Mouse (Mus musculus) lung, adult 2 months (tissue): ENCODE data around the gene Asgr2.

Experiments used
- CTCF ChIP-seq: fragments of 200-500 bp; IDR thresholded peaks from 2 replicates; pipeline ENCODE4 v1.5.1; 2011; ENCODE audit warnings: mild to moderate bottlenecking, low read length, control low read depth; ENCODE audit not compliant: insufficient read depth
- POLR2A ChIP-seq: fragments of 200-500 bp; IDR thresholded peaks from 2 replicates; pipeline ENCODE4 v1.6.1; 2011; ENCODE audit warnings: low read depth, mild to moderate bottlenecking, control low read depth, low read length, borderline replicate concordance; ENCODE audit errors: extremely low read depth

DNA sequence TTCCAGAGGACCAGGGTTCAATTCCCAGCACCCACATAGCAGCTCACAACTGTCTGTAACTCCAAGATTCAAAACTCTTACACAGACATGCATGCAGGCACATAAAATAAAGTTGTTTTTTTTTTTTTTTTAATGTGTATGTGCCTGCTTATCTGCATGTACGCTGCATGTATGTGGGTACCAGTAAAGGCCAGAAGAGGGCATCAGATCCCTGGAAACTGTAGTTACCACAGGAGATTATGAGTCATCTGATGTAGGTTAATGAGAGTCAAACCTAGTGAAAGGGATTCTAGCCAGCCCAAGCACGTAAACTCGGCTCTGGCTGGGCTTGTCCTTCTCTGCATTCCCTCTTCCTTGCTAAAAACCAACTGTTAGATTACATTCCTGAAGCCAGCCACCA is 58.6 kb downstream of the Asgr2 start:
- TF ChIP-seq POLR2A: no peak
- TF ChIP-seq CTCF: no peak
